Mouse (Mus musculus): ENCODE measurements around the gene Kcnq1. TPM values are rescaled to one million over a fixed set of nuclear protein-coding genes. Genes with fewer than 3 reads are reported as not detected.

Kcnq1 gene
- polyA plus RNA-seq, 1 experiment from 2014 or later = 2.1 TPM

GRCm38 (mm10) chr7:143114773-143115172 is 8.6 kb downstream of the Kcnq1 start:
- no peak overlapping the region for H3K27ac ChIP-seq (ENCODE audit: low read depth, low read length)
- no peak for ATAC-seq

GRCm38 (mm10) chr7:143116521-143116920 is 10.4 kb downstream of the Kcnq1 start:
- no peak for DNase-seq (ENCODE audit: low spot score)
- no peaks in the 10 kb centered on the region for H3K4me1 ChIP-seq (ENCODE audit: control insufficient read depth, insufficient read depth, low read length)
- 87% methylated on average over 5 of the region's 5 CpGs for WGBS
- no peak overlapping the region for H3K9ac ChIP-seq (ENCODE audit: low read length)
- no peaks in the 10 kb centered on the region for H3K27me3 ChIP-seq (replicated peaks; ENCODE audit: control insufficient read depth, insufficient read depth, low read length)
- no peaks in the 10 kb centered on the region; the same call in 1 of the 2 replicates for H3K9me3 ChIP-seq (replicated peaks; ENCODE audit: control insufficient read depth, low read length)
- no peaks in the 10 kb centered on the region for H3K36me3 ChIP-seq (ENCODE audit: control insufficient read depth, insufficient read depth, low read length)
- no peak overlapping the region for H3K4me2 ChIP-seq (ENCODE audit: low read length)
- H3K27ac ChIP-seq (ENCODE audit: low read depth, low read length) = no peak overlapping the region
- no peak for ATAC-seq
- no peak overlapping the region for H3K4me3 ChIP-seq (ENCODE audit: low read depth, low read length)

More at GRCm38 (mm10) chr7:143114773-143115172, 8.6 kb downstream of the Kcnq1 start:
- Histone ChIP-seq H3K9me3 (replicated peaks; ENCODE audit: control insufficient read depth, low read length) (no peaks in the 10 kb centered on the region; the same call in 1 of the 2 replicates), H3K36me3 (ENCODE audit: control insufficient read depth, insufficient read depth, low read length) (no peaks in the 10 kb centered on the region), H3K4me2 (ENCODE audit: low read length) (no peak overlapping the region), H3K4me1 (ENCODE audit: control insufficient read depth, insufficient read depth, low read length) (no peaks in the 10 kb centered on the region), H3K9ac (ENCODE audit: low read length) (no peak overlapping the region), H3K4me3 (ENCODE audit: low read depth, low read length) (no peak overlapping the region), H3K27me3 (replicated peaks; ENCODE audit: control insufficient read depth, insufficient read depth, low read length) (no peaks in the 10 kb centered on the region)
- no peak for DNase-seq (ENCODE audit: low spot score)

GRCm38 (mm10) chr7:143119407-143119806 is 13.2 kb downstream of the Kcnq1 start:
- ATAC-seq = no peak
- no peaks in the 10 kb centered on the region; the same call in 1 of the 2 replicates for H3K9me3 ChIP-seq (replicated peaks; ENCODE audit: control insufficient read depth, low read length)
- no peak for DNase-seq (ENCODE audit: low spot score)
- no peaks in the 10 kb centered on the region for H3K27me3 ChIP-seq (replicated peaks; ENCODE audit: control insufficient read depth, insufficient read depth, low read length)
- no peak overlapping the region for H3K9ac ChIP-seq (ENCODE audit: low read length)
- H3K27ac ChIP-seq (ENCODE audit: low read depth, low read length) = no peak overlapping the region
- no peaks in the 10 kb centered on the region for H3K36me3 ChIP-seq (ENCODE audit: control insufficient read depth, insufficient read depth, low read length)
- no peak overlapping the region for H3K4me3 ChIP-seq (ENCODE audit: low read depth, low read length)
- 7% methylated on average over 1 of the region's 1 CpGs for WGBS
- H3K4me2 ChIP-seq (ENCODE audit: low read length) = no peak overlapping the region
- no peaks in the 10 kb centered on the region for H3K4me1 ChIP-seq (ENCODE audit: control insufficient read depth, insufficient read depth, low read length)

GRCm38 (mm10) chr7:143119826-143120225 is 13.7 kb downstream of the Kcnq1 start:
- no peak overlapping the region for H3K27ac ChIP-seq (ENCODE audit: low read depth, low read length)
- H3K9ac ChIP-seq (ENCODE audit: low read length) = no peak overlapping the region
- no peaks in the 10 kb centered on the region; the same call in 1 of the 2 replicates for H3K9me3 ChIP-seq (replicated peaks; ENCODE audit: control insufficient read depth, low read length)
- 68% methylated on average over 3 of the region's 3 CpGs for WGBS
- no peaks in the 10 kb centered on the region for H3K4me1 ChIP-seq (ENCODE audit: control insufficient read depth, insufficient read depth, low read length)
- ATAC-seq = no peak
- no peaks in the 10 kb centered on the region for H3K27me3 ChIP-seq (replicated peaks; ENCODE audit: control insufficient read depth, insufficient read depth, low read length)
- no peaks in the 10 kb centered on the region for H3K36me3 ChIP-seq (ENCODE audit: control insufficient read depth, insufficient read depth, low read length)
- H3K4me3 ChIP-seq (ENCODE audit: low read depth, low read length) = no peak overlapping the region
- no peak overlapping the region for H3K4me2 ChIP-seq (ENCODE audit: low read length)
- no peak for DNase-seq (ENCODE audit: low spot score)

GRCm38 (mm10) chr7:143122191-143122590 is 16.0 kb downstream of the Kcnq1 start:
- Histone ChIP-seq H3K4me3 (ENCODE audit: low read depth, low read length) (no peak overlapping the region), H3K9me3 (replicated peaks; ENCODE audit: control insufficient read depth, low read length) (no peaks in the 10 kb centered on the region), H3K27ac (ENCODE audit: low read depth, low read length) (no peak overlapping the region), H3K4me1 (ENCODE audit: control insufficient read depth, insufficient read depth, low read length) (no peaks in the 10 kb centered on the region), H3K27me3 (replicated peaks; ENCODE audit: control insufficient read depth, insufficient read depth, low read length) (no peaks in the 10 kb centered on the region), H3K4me2 (ENCODE audit: low read length) (no peak overlapping the region), H3K9ac (ENCODE audit: low read length) (no peak overlapping the region), H3K36me3 (ENCODE audit: control insufficient read depth, insufficient read depth, low read length) (no peaks in the 10 kb centered on the region)
- WGBS = 84% methylated on average over 5 of the region's 5 CpGs
- DNase-seq (ENCODE audit: low spot score) = no peak
- no peak for ATAC-seq

- no peak for ATAC-seq
- 15% methylated on average over 6 of the region's 6 CpGs for WGBS
- Histone ChIP-seq H3K27me3 (replicated peaks; ENCODE audit: control insufficient read depth, insufficient read depth, low read length) (no peaks in the 10 kb centered on the region), H3K36me3 (ENCODE audit: control insufficient read depth, insufficient read depth, low read length) (no peaks in the 10 kb centered on the region), H3K9ac (ENCODE audit: low read length) (no peak overlapping the region), H3K27ac (ENCODE audit: low read depth, low read length) (no peak overlapping the region), H3K4me1 (ENCODE audit: control insufficient read depth, insufficient read depth, low read length) (no peaks in the 10 kb centered on the region), H3K4me2 (ENCODE audit: low read length) (no peak overlapping the region), H3K4me3 (ENCODE audit: low read depth, low read length) (no peak overlapping the region), H3K9me3 (replicated peaks; ENCODE audit: control insufficient read depth, low read length) (no peaks in the 10 kb centered on the region)
- peak; percentile 27 for DNase-seq (ENCODE audit: low spot score)
These were observed 17.9 kb downstream of the Kcnq1 start for GRCm38 (mm10) chr7:143123876-143124669.

- 70% methylated on average over 3 of the region's 3 CpGs for WGBS
- H3K9ac ChIP-seq (ENCODE audit: low read length) = no peak overlapping the region
- H3K4me2 ChIP-seq (ENCODE audit: low read length) = no peak overlapping the region
- H3K36me3 ChIP-seq (ENCODE audit: control insufficient read depth, insufficient read depth, low read length) = no peaks in the 10 kb centered on the region
- no peak overlapping the region for H3K27ac ChIP-seq (ENCODE audit: low read depth, low read length)
- H3K4me3 ChIP-seq (ENCODE audit: low read depth, low read length) = no peak overlapping the region
- H3K27me3 ChIP-seq (replicated peaks; ENCODE audit: control insufficient read depth, insufficient read depth, low read length) = no peaks in the 10 kb centered on the region
- ATAC-seq (no peak), DNase-seq (ENCODE audit: low spot score) (no peak)
- no peaks in the 10 kb centered on the region for H3K4me1 ChIP-seq (ENCODE audit: control insufficient read depth, insufficient read depth, low read length)
- H3K9me3 ChIP-seq (replicated peaks; ENCODE audit: control insufficient read depth, low read length) = no peaks in the 10 kb centered on the region
These were observed 18.7 kb downstream of the Kcnq1 start for GRCm38 (mm10) chr7:143124902-143125301.

- 84% methylated on average over 5 of the region's 5 CpGs for WGBS
- Histone ChIP-seq H3K4me1 (ENCODE audit: control insufficient read depth, insufficient read depth, low read length) (no peaks in the 10 kb centered on the region), H3K4me2 (ENCODE audit: low read length) (no peak overlapping the region), H3K9me3 (replicated peaks; ENCODE audit: control insufficient read depth, low read length) (no peaks in the 10 kb centered on the region), H3K9ac (ENCODE audit: low read length) (no peak overlapping the region), H3K27ac (ENCODE audit: low read depth, low read length) (no peak overlapping the region), H3K27me3 (replicated peaks; ENCODE audit: control insufficient read depth, insufficient read depth, low read length) (no peaks in the 10 kb centered on the region), H3K36me3 (ENCODE audit: control insufficient read depth, insufficient read depth, low read length) (no peaks in the 10 kb centered on the region), H3K4me3 (ENCODE audit: low read depth, low read length) (no peak overlapping the region)
- ATAC-seq (no peak), DNase-seq (ENCODE audit: low spot score) (no peak)
These were observed 26.7 kb downstream of the Kcnq1 start for GRCm38 (mm10) chr7:143132815-143133214.

GRCm38 (mm10) chr7:143136125-143136524 is 30.0 kb downstream of the Kcnq1 start:
- H3K4me3 ChIP-seq (ENCODE audit: low read depth, low read length) = no peak overlapping the region
- H3K27ac ChIP-seq (ENCODE audit: low read depth, low read length) = no peak overlapping the region
- no peaks in the 10 kb centered on the region for H3K36me3 ChIP-seq (ENCODE audit: control insufficient read depth, insufficient read depth, low read length)
- no peaks in the 10 kb centered on the region for H3K4me1 ChIP-seq (ENCODE audit: control insufficient read depth, insufficient read depth, low read length)
- WGBS = 82% methylated on average over 2 of the region's 2 CpGs
- ATAC-seq = no peak
- H3K9ac ChIP-seq (ENCODE audit: low read length) = no peak overlapping the region
- H3K9me3 ChIP-seq (replicated peaks; ENCODE audit: control insufficient read depth, low read length) = no peaks in the 10 kb centered on the region
- H3K4me2 ChIP-seq (ENCODE audit: low read length) = no peak overlapping the region
- no peak for DNase-seq (ENCODE audit: low spot score)
- no peaks in the 10 kb centered on the region for H3K27me3 ChIP-seq (replicated peaks; ENCODE audit: control insufficient read depth, insufficient read depth, low read length)

Measured in forebrain, embryonic 14.5 days (tissue).